Mouse (Mus musculus) right cerebral cortex, adult 18-20 months (tissue): ENCODE results near the gene Gkn1.

Source experiments
- DNase-seq: peaks from one replicate; pipeline ENCODE4 v3.0.0; 2022; ENCODE audit warnings: mixed read lengths

Gene Gkn1

DNA sequence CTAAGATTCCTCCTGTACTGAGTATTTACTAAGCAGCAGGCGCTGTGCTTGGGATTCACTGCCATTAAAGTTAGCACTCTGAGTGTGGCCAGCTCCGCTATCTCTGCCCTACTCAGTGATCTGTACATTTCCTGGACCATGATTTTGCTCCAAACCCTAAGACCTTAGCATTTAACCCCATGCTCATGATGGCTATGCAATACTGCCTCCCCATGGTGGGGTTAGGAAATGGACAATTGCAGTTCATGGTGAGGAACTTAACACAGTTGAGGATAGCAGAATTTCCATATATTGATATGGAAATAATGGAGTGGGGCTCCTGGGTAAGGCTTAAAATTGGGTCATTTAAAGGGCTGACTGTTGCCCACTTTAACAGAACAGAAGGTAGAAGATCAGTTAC lies 27.4 kb downstream of the Gkn1 start:
- peak; percentile 30 for DNase-seq

DNA sequence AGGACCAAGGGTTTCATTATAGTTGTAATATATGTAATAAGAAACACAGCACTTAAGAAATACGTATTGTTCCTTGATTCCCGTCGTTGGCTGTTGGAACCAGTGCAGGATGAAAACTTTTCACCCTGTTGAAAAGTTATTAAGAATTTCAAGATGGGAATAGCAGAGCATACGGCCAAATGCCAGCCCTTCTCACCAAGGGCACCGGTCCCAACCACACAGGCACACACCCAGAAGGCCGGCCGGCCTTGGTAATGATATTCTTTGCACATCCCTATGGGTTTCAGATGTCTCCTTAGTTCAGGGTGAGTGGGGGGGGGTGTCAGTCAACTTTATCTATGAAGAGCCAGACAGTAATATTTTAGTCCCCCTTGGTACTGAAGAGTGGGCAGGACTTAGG lies 32.1 kb downstream of the Gkn1 start:
- no peak for DNase-seq

DNA sequence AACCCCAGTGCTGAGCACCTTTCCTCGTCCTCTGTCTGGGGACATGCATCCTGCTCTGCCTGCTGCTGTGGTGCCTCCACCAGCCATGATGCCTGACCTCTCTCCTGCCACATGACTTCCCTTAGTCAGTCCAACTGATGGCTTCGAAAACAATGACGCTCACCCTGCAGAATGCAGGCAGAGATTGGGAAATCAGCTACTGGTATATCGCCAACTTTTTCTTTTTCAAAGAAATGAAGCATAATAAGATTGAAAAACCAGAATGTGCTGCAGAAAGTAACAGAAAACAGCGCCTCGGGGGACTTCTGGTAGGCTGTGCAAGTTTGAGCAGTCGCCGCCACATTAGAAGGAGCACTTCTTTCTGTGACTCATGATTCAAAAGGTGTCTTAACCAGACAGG lies 33.8 kb downstream of the Gkn1 start:
- no peak for DNase-seq

DNA sequence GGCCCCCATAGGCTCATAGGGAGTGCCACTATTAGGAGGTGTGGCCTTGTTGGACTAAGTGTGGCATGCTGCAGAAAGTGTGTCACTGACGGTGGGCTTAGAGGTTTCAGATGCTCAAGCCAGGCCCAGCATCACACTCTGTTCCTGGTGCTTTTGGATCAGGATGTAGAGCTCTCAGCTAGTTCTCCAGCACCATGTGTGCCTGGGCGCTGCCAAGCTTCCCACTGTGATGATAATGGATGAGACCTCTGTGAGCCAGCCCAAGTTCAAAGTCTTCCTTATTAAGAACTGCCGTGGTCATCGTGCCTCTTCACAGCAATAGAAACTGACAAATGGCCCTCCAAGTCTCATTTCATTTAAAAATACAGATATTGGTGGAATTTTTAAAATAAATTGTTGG lies 38.0 kb downstream of the Gkn1 start:
- DNase-seq, result no peak

DNA sequence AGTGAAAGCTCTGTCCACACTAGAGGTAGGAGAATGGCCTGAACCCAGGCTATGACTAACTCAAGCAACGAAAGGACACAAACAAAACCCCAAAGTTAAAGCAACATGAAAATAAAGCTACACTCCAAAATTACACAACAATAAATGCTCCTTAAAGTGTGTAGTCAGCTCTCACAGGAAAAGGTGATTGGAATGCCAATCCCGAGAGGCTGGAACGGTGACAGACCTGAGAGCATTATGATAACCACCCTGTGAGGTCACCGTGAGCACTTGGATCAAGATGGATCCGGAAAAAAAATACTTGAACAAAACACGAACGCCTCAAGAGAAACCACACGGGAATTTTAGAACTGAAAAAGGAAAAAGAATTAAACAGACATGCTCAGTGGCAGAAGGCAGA lies 46.3 kb downstream of the Gkn1 start:
- DNase-seq, result no peak

DNA sequence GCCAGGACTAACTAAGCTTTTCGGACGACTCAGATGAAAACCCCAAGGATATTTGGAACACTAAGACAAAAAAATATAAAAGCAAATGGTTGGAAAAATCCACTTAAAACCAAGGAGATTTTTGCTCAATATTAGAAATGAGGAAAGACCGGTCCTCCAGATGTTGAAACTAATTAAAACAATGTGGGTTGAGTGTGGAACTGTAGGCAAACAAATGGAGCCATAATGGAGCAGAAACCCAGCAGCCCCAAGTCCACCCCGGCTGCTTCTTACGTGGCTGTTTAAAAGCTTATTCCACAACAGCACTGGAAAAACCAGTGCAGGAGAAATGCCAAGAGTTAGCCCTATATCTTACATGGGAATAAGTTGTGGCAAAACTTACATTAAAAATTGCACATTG lies 48.0 kb downstream of the Gkn1 start:
- DNase-seq, result no peak

DNA sequence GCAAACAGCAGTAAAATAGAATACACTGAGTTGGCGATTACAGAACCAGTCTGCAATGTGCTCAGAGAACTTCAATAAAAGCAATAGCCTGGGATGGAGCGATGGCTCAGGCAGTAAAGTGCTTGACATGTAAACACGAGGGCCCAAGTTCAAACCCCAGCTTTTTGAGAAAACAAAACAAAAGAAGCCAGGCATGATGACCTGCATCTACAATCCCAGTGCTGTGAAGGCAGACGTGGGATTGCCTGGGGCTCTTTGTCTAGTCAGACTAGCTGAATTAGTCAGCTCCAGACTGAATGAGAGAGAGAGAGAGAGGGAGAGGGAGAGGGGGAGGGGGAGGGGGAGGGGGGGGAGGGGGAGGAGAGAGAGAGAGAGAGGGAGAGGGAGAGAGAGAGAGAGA lies 48.8 kb downstream of the Gkn1 start:
- no peak for DNase-seq
